In genomic region chr10:80798150-80799006, GRCm38 (mm10) we compare ENCODE assay signal across 8 mouse cellular contexts. TPM values are rescaled to one million over a fixed set of nuclear protein-coding genes. Genes with fewer than 3 reads are reported as not detected.
DNase-seq lines count a peak whose midpoint lies in the region; ATAC-seq and TF ChIP-seq lines count a peak whose summit lies in the region.

TSS of gene Sf3a2 (plus strand) at chr10:80798198.
TSS of gene Plekhj1 (minus strand) at chr10:80798626.

- DNase-seq in heart, postnatal 10 days, result peak; percentile 96 to 97
- peak; percentile 80 for DNase-seq in large intestine, adult 2 months (ENCODE audit: low read depth, low spot score)
- peak; percentile 96 for DNase-seq in liver, postnatal 0 days
- peak; percentile 97 for DNase-seq in testis, postnatal 10 days (ENCODE audit: low spot score)

- H3K4me3 ChIP-seq in ES-Bruce4 (ENCODE audit: low read depth, low read length), result peak within 1 kb of the TSS; percentile 99
- peak within 1 kb of the TSS; percentile 90 for H3K4me3 ChIP-seq in forebrain, embryonic 13.5 days
- H3K4me3 ChIP-seq in liver, postnatal 0 days (ENCODE audit: low read depth, low read length), result peak within 1 kb of the TSS; percentile 86
- peak within 1 kb of the TSS; percentile 94 for H3K4me3 ChIP-seq in neural tube, embryonic 14.5 days (ENCODE audit: low read depth, low read length)

- TF ChIP-seq POLR2A in ES-Bruce4 (IDR thresholded peaks at IDR 0.05; ENCODE audit: insufficient read depth, low read length), result peak; percentile 80

- peak; percentile 72 for ATAC-seq in cerebellum, adult (ENCODE audit: insufficient number of reproducible peaks, low FRiP score, low TSS enrichment)
- ATAC-seq in forebrain, embryonic 13.5 days, result peak; percentile 94
- ATAC-seq in liver, postnatal 0 days, result peak; percentile 93
- ATAC-seq in neural tube, embryonic 14.5 days (ENCODE audit: low read depth), result peak; percentile 93

- 0 out of 2 replicates have a peak, but pooled peaks have one; percentile 4 for TF ChIP-seq EP300 in ES-Bruce4 (IDR thresholded peaks at IDR 0.05; ENCODE audit: insufficient read depth, low read depth, low read length)
- TF ChIP-seq EP300 in liver, postnatal 0 days (IDR thresholded peaks at IDR 0.05; ENCODE audit: low read depth), result peak; percentile 26; the same call in 1 of the 2 replicates

- peak within 1 kb of the TSS; percentile 82 for H3K4me2 ChIP-seq in forebrain, embryonic 13.5 days
- H3K4me2 ChIP-seq in liver, postnatal 0 days (ENCODE audit: low read depth, low read length), result peak within 1 kb of the TSS; percentile 93
- H3K4me2 ChIP-seq in neural tube, embryonic 14.5 days (ENCODE audit: low read depth, low read length), result peak within 1 kb of the TSS; percentile 91

- no peaks in the 10 kb centered on the region for H3K9me3 ChIP-seq in ES-Bruce4 (replicated peaks; ENCODE audit: control insufficient read depth, insufficient read depth, low read length, poor library complexity, severe bottlenecking)
- H3K9me3 ChIP-seq in forebrain, embryonic 13.5 days (replicated peaks), result no peaks in the 10 kb centered on the region
- no peaks in the 10 kb centered on the region for H3K9me3 ChIP-seq in liver, postnatal 0 days (ENCODE audit: low read length)
- H3K9me3 ChIP-seq in neural tube, embryonic 14.5 days (ENCODE audit: control insufficient read depth, low read length), result no peaks in the 10 kb centered on the region

- whole genome bisulfite sequencing in forebrain, embryonic 13.5 days, result under 1% methylated on average over 101 of the region's 104 CpGs
- under 1% methylated on average over 104 of the region's 104 CpGs for WGBS in large intestine, adult 2 months
- WGBS in liver, postnatal 0 days (ENCODE audit: insufficient replicate concordance), result under 1% methylated on average over 98 of the region's 104 CpGs
- WGBS in neural tube, embryonic 14.5 days, result under 1% methylated on average over 100 of the region's 104 CpGs

- H3K4me1 ChIP-seq in ES-Bruce4 (ENCODE audit: control insufficient read depth, insufficient read depth, low read length), result peaks cover 2% of the 10 kb centered on the region
- peaks cover 34% of the 10 kb centered on the region for H3K4me1 ChIP-seq in forebrain, embryonic 13.5 days
- peaks cover 22% of the 10 kb centered on the region for H3K4me1 ChIP-seq in liver, postnatal 0 days (ENCODE audit: insufficient read depth)
- H3K4me1 ChIP-seq in neural tube, embryonic 14.5 days (ENCODE audit: control insufficient read depth, insufficient read depth, low read length), result peaks cover 24% of the 10 kb centered on the region

- H3K27me3 ChIP-seq in ES-Bruce4 (ENCODE audit: control insufficient read depth, insufficient read depth, low read length, poor library complexity, severe bottlenecking), result no peaks in the 10 kb centered on the region
- H3K27me3 ChIP-seq in forebrain, embryonic 13.5 days, result no peaks in the 10 kb centered on the region
- H3K27me3 ChIP-seq in liver, postnatal 0 days (ENCODE audit: insufficient read depth, low read length), result no peaks in the 10 kb centered on the region
- H3K27me3 ChIP-seq in neural tube, embryonic 14.5 days (ENCODE audit: control insufficient read depth, insufficient read depth, low read length), result no peaks in the 10 kb centered on the region

- intact Hi-C loops in heart, postnatal 10 days (cut with DNase I), result loop anchor here (5.0 kb wide), 1 partner anchor 379 kb away; the partner anchor contains the start of gene Eef2

- H3K27ac ChIP-seq in ES-Bruce4 (ENCODE audit: insufficient read depth, low read length), result peak within 1 kb of the TSS; percentile 71
- peak within 1 kb of the TSS; percentile 97 for H3K27ac ChIP-seq in forebrain, embryonic 13.5 days
- peak within 1 kb of the TSS; percentile 96 for H3K27ac ChIP-seq in liver, postnatal 0 days (ENCODE audit: low read depth)
- peak within 1 kb of the TSS; percentile 97 for H3K27ac ChIP-seq in neural tube, embryonic 14.5 days (ENCODE audit: low read depth, low read length)

- peaks cover 18% of the 10 kb centered on the region for H3K36me3 ChIP-seq in ES-Bruce4 (ENCODE audit: control insufficient read depth, insufficient read depth, low read length, poor library complexity, severe bottlenecking)
- H3K36me3 ChIP-seq in forebrain, embryonic 13.5 days (ENCODE audit: poor library complexity, severe bottlenecking), result peaks cover 65% of the 10 kb centered on the region
- peaks cover 58% of the 10 kb centered on the region for H3K36me3 ChIP-seq in liver, postnatal 0 days (replicated peaks; ENCODE audit: insufficient read depth, low read length)
- H3K36me3 ChIP-seq in neural tube, embryonic 14.5 days (ENCODE audit: control insufficient read depth, insufficient read depth, low read length), result peaks cover 50% of the 10 kb centered on the region

- H3K9ac ChIP-seq in ES-Bruce4 (ENCODE audit: low read depth, poor library complexity, severe bottlenecking), result peak within 1 kb of the TSS; percentile 81
- H3K9ac ChIP-seq in forebrain, embryonic 13.5 days, result peak within 1 kb of the TSS; percentile 95
- peak within 1 kb of the TSS; percentile 91 for H3K9ac ChIP-seq in liver, postnatal 0 days (replicated peaks)
- H3K9ac ChIP-seq in neural tube, embryonic 14.5 days (replicated peaks; ENCODE audit: low read depth, low read length), result peak within 1 kb of the TSS; percentile 95

- no peak for TF ChIP-seq CTCF in ES-Bruce4 (IDR thresholded peaks at IDR 0.05; ENCODE audit: low read depth, low read length)
- peak; percentile 18; the same call in 1 of the 2 replicates for TF ChIP-seq CTCF in liver, postnatal 0 days (IDR thresholded peaks at IDR 0.05; ENCODE audit: low read depth)

RNA-seq across cellular contexts. Expression of gene Sf3a2, which starts in this region (rescaled TPM):
- polyA plus RNA-seq in ES-Bruce4 (2011; ENCODE audit: insufficient read depth, insufficient read length, low read depth, missing spikeins), result 90.1 and 100 TPM in 2 replicates
- polyA plus RNA-seq in forebrain, embryonic 13.5 days (2015; fragmentation: Nextera tagmentation; extraction: Ambion mirVana), result 63.5 and 67.3 TPM in 2 replicates
- 10 to 100 TPM; 36.8 to 41.4 TPM for total RNA-seq in heart, postnatal 10 days (2021)
- 26.8 and 30.3 TPM in 2 replicates for polyA plus RNA-seq in large intestine, adult 2 months (2012; rRNA removed)
- polyA plus RNA-seq in liver, postnatal 0 days (2015; fragmentation: Nextera tagmentation; extraction: Ambion mirVana), result 20.9 and 22.2 TPM in 2 replicates
- polyA plus RNA-seq in neural tube, embryonic 14.5 days (2014; fragmentation: Nextera tagmentation; extraction: Ambion mirVana), result 63.3 and 66.8 TPM in 2 replicates

RNA-seq across cellular contexts. Expression of gene Plekhj1, which starts in this region (rescaled TPM):
- polyA plus RNA-seq in ES-Bruce4 (2011; ENCODE audit: insufficient read depth, insufficient read length, low read depth, missing spikeins), result 73.5 and 81.6 TPM in 2 replicates
- polyA plus RNA-seq in forebrain, embryonic 13.5 days (2015; fragmentation: Nextera tagmentation; extraction: Ambion mirVana), result 141 and 151 TPM in 2 replicates
- 10 to 100 TPM; 32.6 to 32.9 TPM for total RNA-seq in heart, postnatal 10 days (2021)
- polyA plus RNA-seq in large intestine, adult 2 months (2012; rRNA removed), result 50.7 and 54.0 TPM in 2 replicates
- polyA plus RNA-seq in liver, postnatal 0 days (2015; fragmentation: Nextera tagmentation; extraction: Ambion mirVana), result 42.0 and 43.7 TPM in 2 replicates
- polyA plus RNA-seq in neural tube, embryonic 14.5 days (2014; fragmentation: Nextera tagmentation; extraction: Ambion mirVana), result 126 and 127 TPM in 2 replicates

Comparison
In these comparisons a context has a peak if more than half of its experiments do, and no peak if none do; other contexts are left out.
1. Peak in every context shown above with its lines: DNase-seq, ATAC-seq, H3K4me3 ChIP-seq and H3K27ac ChIP-seq.